Mouse (Mus musculus): Measurements from ENCODE around the gene Olfr1410. TPM values are rescaled to one million over a fixed set of nuclear protein-coding genes. Genes with fewer than 3 reads are reported as not detected.

The Olfr1410 gene
- total and polyA plus RNA-seq, 3 experiments: not detected

GRCm38 (mm10) chr1:92647752-92648151, 42.2 kb downstream of the Olfr1410 start:
- Histone ChIP-seq H3K4me3 (no peak overlapping the region), H3K36me3 (ENCODE audit: control insufficient read depth, insufficient read depth, low read length) (no peaks in the 10 kb centered on the region), H3K27ac (no peak overlapping the region), H3K27me3 (ENCODE audit: control insufficient read depth, insufficient read depth, low read length) (no peaks in the 10 kb centered on the region), H3K9ac (ENCODE audit: low read depth, low read length) (no peak overlapping the region), H3K4me1 (ENCODE audit: control insufficient read depth, insufficient read depth, low read length) (peaks cover 2% of the 10 kb centered on the region), H3K79me2 (replicated peaks; ENCODE audit: control insufficient read depth, insufficient read depth, low read length) (no peaks in the 10 kb centered on the region)
- intact Hi-C loops (cut with DNase I): loop anchor here (2.0 kb wide), 3 partner anchors 31 to 247 kb away; partner anchors contain the start of gene Olfr12
- WGBS: 7% methylated on average over 8 of the region's 8 CpGs
- TF ChIP-seq EP300 (IDR thresholded peaks at IDR 0.05; ENCODE audit: insufficient read depth, low read depth, low read length) (no peak), CTCF (IDR thresholded peaks at IDR 0.05) (peak; percentile 95)
- DNase-seq: peak; percentile 53 to 75

GRCm38 (mm10) chr1:92648197-92648596, 42.6 kb downstream of the Olfr1410 start:
- no peak overlapping the region for H3K27ac ChIP-seq
- peaks cover 2% of the 10 kb centered on the region for H3K4me1 ChIP-seq (ENCODE audit: control insufficient read depth, insufficient read depth, low read length)
- H3K79me2 ChIP-seq (replicated peaks; ENCODE audit: control insufficient read depth, insufficient read depth, low read length): no peaks in the 10 kb centered on the region
- H3K4me3 ChIP-seq: no peak overlapping the region
- H3K36me3 ChIP-seq (ENCODE audit: control insufficient read depth, insufficient read depth, low read length): no peaks in the 10 kb centered on the region
- peak in 1 of 2 experiments; percentile 19 for DNase-seq
- no peak for TF ChIP-seq EP300 (IDR thresholded peaks at IDR 0.05; ENCODE audit: insufficient read depth, low read depth, low read length)
- TF ChIP-seq CTCF (IDR thresholded peaks at IDR 0.05): no peak
- TF ChIP-seq POLR2A (IDR thresholded peaks at IDR 0.05; ENCODE audit: insufficient read depth, low read depth, low read length): no peak
- no peaks in the 10 kb centered on the region for H3K27me3 ChIP-seq (ENCODE audit: control insufficient read depth, insufficient read depth, low read length)
- intact Hi-C loops (cut with DNase I): loop anchor here (2.0 kb wide), 2 partner anchors 187 to 247 kb away; no protein-coding TSS in a partner anchor
- 29% methylated on average over 10 of the region's 10 CpGs for WGBS
- no peak overlapping the region for H3K9ac ChIP-seq (ENCODE audit: low read depth, low read length)

- 20% methylated on average over 8 of the region's 8 CpGs for WGBS
- Histone ChIP-seq H3K79me2 (replicated peaks; ENCODE audit: control insufficient read depth, insufficient read depth, low read length) (no peaks in the 10 kb centered on the region), H3K36me3 (ENCODE audit: control insufficient read depth, insufficient read depth, low read length) (no peaks in the 10 kb centered on the region), H3K27me3 (ENCODE audit: control insufficient read depth, insufficient read depth, low read length) (no peaks in the 10 kb centered on the region), H3K27ac (no peak within 1 kb of the TSS), H3K9ac (ENCODE audit: low read depth, low read length) (no peak within 1 kb of the TSS), H3K4me1 (ENCODE audit: control insufficient read depth, insufficient read depth, low read length) (peaks cover 2% of the 10 kb centered on the region), H3K4me3 (no peak within 1 kb of the TSS)
- intact Hi-C loops (cut with DNase I): loop anchor here (2.0 kb wide), 2 partner anchors 186 to 246 kb away; no protein-coding TSS in a partner anchor
- TF ChIP-seq EP300 (IDR thresholded peaks at IDR 0.05; ENCODE audit: insufficient read depth, low read depth, low read length): 0 out of 2 replicates have a peak, but pooled peaks have one; percentile 38
- TF ChIP-seq POLR2A (IDR thresholded peaks at IDR 0.05; ENCODE audit: insufficient read depth, low read depth, low read length): no peak
- peak; percentile 88 for TF ChIP-seq CTCF (IDR thresholded peaks at IDR 0.05)
- peak; percentile 57 to 68 for DNase-seq
These were observed 43.1 kb downstream of the Olfr1410 start, which contains the start of gene Otos for GRCm38 (mm10) chr1:92648673-92649072. Otos (minus strand) TSS chr1:92648841.

GRCm38 (mm10) chr1:92651467-92651866, 45.9 kb downstream of the Olfr1410 start:
- Histone ChIP-seq H3K27ac (no peak overlapping the region), H3K79me2 (replicated peaks; ENCODE audit: control insufficient read depth, insufficient read depth, low read length) (no peaks in the 10 kb centered on the region), H3K36me3 (ENCODE audit: control insufficient read depth, insufficient read depth, low read length) (no peaks in the 10 kb centered on the region), H3K27me3 (ENCODE audit: control insufficient read depth, insufficient read depth, low read length) (no peaks in the 10 kb centered on the region), H3K4me1 (ENCODE audit: control insufficient read depth, insufficient read depth, low read length) (peaks cover 2% of the 10 kb centered on the region), H3K4me3 (no peak overlapping the region), H3K9ac (ENCODE audit: low read depth, low read length) (no peak overlapping the region)
- WGBS: 65% methylated on average over 3 of the region's 3 CpGs
- intact Hi-C loops (cut with DNase I): no loop called here
- TF ChIP-seq CTCF (IDR thresholded peaks at IDR 0.05): no peak
- TF ChIP-seq EP300 (IDR thresholded peaks at IDR 0.05; ENCODE audit: insufficient read depth, low read depth, low read length): no peak
- no peak for TF ChIP-seq POLR2A (IDR thresholded peaks at IDR 0.05; ENCODE audit: insufficient read depth, low read depth, low read length)
- no peak for DNase-seq

- Histone ChIP-seq H3K79me2 (replicated peaks; ENCODE audit: control insufficient read depth, insufficient read depth, low read length) (no peaks in the 10 kb centered on the region), H3K4me3 (no peak overlapping the region), H3K27me3 (ENCODE audit: control insufficient read depth, insufficient read depth, low read length) (no peaks in the 10 kb centered on the region), H3K27ac (no peak overlapping the region), H3K9ac (ENCODE audit: low read depth, low read length) (no peak overlapping the region), H3K4me1 (ENCODE audit: control insufficient read depth, insufficient read depth, low read length) (no peaks in the 10 kb centered on the region), H3K36me3 (ENCODE audit: control insufficient read depth, insufficient read depth, low read length) (no peaks in the 10 kb centered on the region)
- no peak for TF ChIP-seq EP300 (IDR thresholded peaks at IDR 0.05; ENCODE audit: insufficient read depth, low read depth, low read length)
- TF ChIP-seq CTCF (IDR thresholded peaks at IDR 0.05): no peak
- TF ChIP-seq POLR2A (IDR thresholded peaks at IDR 0.05; ENCODE audit: insufficient read depth, low read depth, low read length): no peak
- WGBS: 85% methylated on average over 3 of the region's 3 CpGs
- no peak for DNase-seq
- intact Hi-C loops (cut with DNase I): no loop called here
These were observed 47.6 kb downstream of the Olfr1410 start for GRCm38 (mm10) chr1:92653179-92653578.

- H3K79me2 ChIP-seq (replicated peaks; ENCODE audit: control insufficient read depth, insufficient read depth, low read length): no peaks in the 10 kb centered on the region
- DNase-seq: no peak
- TF ChIP-seq POLR2A (IDR thresholded peaks at IDR 0.05; ENCODE audit: insufficient read depth, low read depth, low read length) (no peak), EP300 (IDR thresholded peaks at IDR 0.05; ENCODE audit: insufficient read depth, low read depth, low read length) (no peak), CTCF (IDR thresholded peaks at IDR 0.05) (no peak)
- intact Hi-C loops (cut with DNase I): no loop called here
- H3K9ac ChIP-seq (ENCODE audit: low read depth, low read length): no peak overlapping the region
- no peaks in the 10 kb centered on the region for H3K4me1 ChIP-seq (ENCODE audit: control insufficient read depth, insufficient read depth, low read length)
- H3K36me3 ChIP-seq (ENCODE audit: control insufficient read depth, insufficient read depth, low read length): no peaks in the 10 kb centered on the region
- WGBS: 35% methylated on average over 2 of the region's 2 CpGs
- H3K27me3 ChIP-seq (ENCODE audit: control insufficient read depth, insufficient read depth, low read length): no peaks in the 10 kb centered on the region
- no peak overlapping the region for H3K4me3 ChIP-seq
- H3K27ac ChIP-seq: no peak overlapping the region
These were observed 49.1 kb downstream of the Olfr1410 start for GRCm38 (mm10) chr1:92654676-92655075.

Measured in heart, adult 2 months (tissue).